Mouse (Mus musculus) myocyte (in vitro differentiated cells): Measurements from ENCODE around the gene Snx29.

Experiments
- CEBPB ChIP-seq: IDR thresholded peaks from 2 replicates; pipeline ENCODE4 v1.6.1; 2011; ENCODE audit warnings: mild to moderate bottlenecking, moderate library complexity; ENCODE audit not compliant: poor library complexity, insufficient read depth, severe bottlenecking
- E2F4 ChIP-seq: IDR thresholded peaks from one replicate; pipeline ENCODE4 v1.6.1; 2011; ENCODE audit warnings: mild to moderate bottlenecking, control low read depth, moderate library complexity; ENCODE audit not compliant: insufficient read depth
- MAX ChIP-seq: IDR thresholded peaks from one replicate; pipeline ENCODE4 v1.6.1; 2011; ENCODE audit warnings: low read depth, mild to moderate bottlenecking, control low read depth
- MYOD1 ChIP-seq, 3 experiments: IDR thresholded peaks; one replicate each; pipeline ENCODE4 v1.6.1; 2011; ENCODE audit warnings: control low read depth in 2 of 3, low read depth in 2 of 3, mild to moderate bottlenecking in 2 of 3, moderate library complexity in 1 of 3; ENCODE audit not compliant: insufficient read length in 2 of 3, control insufficient read depth in 1 of 3
- MYOG ChIP-seq, 3 experiments: IDR thresholded peaks; one replicate each; pipeline ENCODE4 v1.6.1; 2011; ENCODE audit warnings: control low read depth in 2 of 3, low read depth in 2 of 3, mild to moderate bottlenecking in 2 of 3; ENCODE audit not compliant: insufficient read length in 2 of 3, control insufficient read depth in 1 of 3, insufficient read depth in 1 of 3
- POLR2A ChIP-seq: IDR thresholded peaks from one replicate; pipeline ENCODE4 v1.6.1; 2011; ENCODE audit warnings: low read depth, mild to moderate bottlenecking, control low read depth, moderate library complexity; ENCODE audit not compliant: insufficient read length
- POLR2AphosphoS2 ChIP-seq: IDR thresholded peaks from one replicate; pipeline ENCODE4 v1.6.1; 2011; ENCODE audit warnings: low read depth, control low read depth; ENCODE audit not compliant: insufficient read length
- REST ChIP-seq: IDR thresholded peaks from one replicate; pipeline ENCODE4 v1.6.1; 2011; ENCODE audit warnings: mild to moderate bottlenecking, control low read depth, moderate library complexity; ENCODE audit not compliant: insufficient read depth, insufficient read length
- SRF ChIP-seq: IDR thresholded peaks from one replicate; pipeline ENCODE4 v1.6.1; 2011; ENCODE audit warnings: low read depth; ENCODE audit not compliant: control insufficient read depth, insufficient read length
- TCF12 ChIP-seq: IDR thresholded peaks from one replicate; pipeline ENCODE4 v1.6.1; 2011; ENCODE audit warnings: mild to moderate bottlenecking, control low read depth; ENCODE audit not compliant: poor library complexity, insufficient read depth, severe bottlenecking
- TCF3 ChIP-seq: IDR thresholded peaks from one replicate; pipeline ENCODE4 v1.6.1; 2011; ENCODE audit warnings: low read depth, control low read depth; ENCODE audit not compliant: insufficient read length
- USF1 ChIP-seq: IDR thresholded peaks from one replicate; pipeline ENCODE4 v1.6.1; 2011; ENCODE audit warnings: low read depth, mild to moderate bottlenecking, control low read depth, moderate library complexity

GRCm38 (mm10) chr16:11778715-11779460 lies 456.2 kb downstream of the Snx29 start:
- TF ChIP-seq SRF (no peak), POLR2A (no peak), MYOD1 (IDR thresholded peaks at IDR 0.05; ENCODE audit: control insufficient read depth in 1 of 3, insufficient read length in 2 of 3, low read depth in 2 of 3) (no peak), CEBPB (no peak), MYOG (IDR thresholded peaks at IDR 0.05; ENCODE audit: control insufficient read depth in 1 of 3, insufficient read depth in 1 of 3, insufficient read length in 2 of 3, low read depth in 2 of 3) (no peak), POLR2AphosphoS2 (no peak), TCF12 (no peak), MAX (no peak), USF1 (no peak), REST (no peak), TCF3 (no peak), E2F4 (no peak)
